In the genomic region with DNA sequence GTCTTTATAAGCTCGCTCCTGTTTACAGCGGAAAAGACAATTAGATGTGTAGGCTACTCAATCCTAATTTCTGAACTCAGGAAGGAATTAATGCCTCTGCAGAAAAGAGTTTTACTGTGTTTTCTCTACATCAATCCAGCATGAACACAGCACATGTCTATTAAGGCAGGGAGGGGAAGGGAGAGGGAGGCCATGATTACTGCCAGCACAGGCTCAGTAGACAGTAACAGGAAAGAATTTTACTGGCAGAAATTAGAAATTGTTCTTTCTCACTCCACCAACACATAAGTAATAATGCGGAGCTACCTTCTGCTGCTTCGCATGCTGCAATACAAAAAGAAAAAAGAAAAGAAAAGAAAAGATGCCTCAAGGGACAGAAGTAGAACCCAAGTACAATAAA, we compare ENCODE assay signal across 9 mouse cellular contexts.
"Had no signal": no experiment of that assay in that cellular context is flagged by ENCODE, and none has a peak within 500 bp of the region (broad histone marks: within the 10 kb centered on the region; RNA-seq: fewer than 3 reads in every experiment).

No protein-coding gene starts in this region.

- DNase-seq: lung, adult 18-20 months; lung, embryonic 14.5 days; lung, postnatal 10 days; lung, postnatal 4 days; midbrain, embryonic 14.5 days; right cerebral cortex, postnatal 14 days; thymus, adult 18-20 months; thymus, postnatal 14 days; thymus, postnatal 36 days had no signal
